Mouse (Mus musculus) gastrocnemius, postnatal 25 days (tissue): ENCODE measurements at regions not wholly inside any gene's neighbourhood (a gene's known extent, or its start where the extent isn't known, plus 50 kb on each side); places are given as distances from the start of the nearest gene placed in this dataset.
"Not testable (repeated sequence)": the region's sequence is repeated elsewhere in the genome, so short reads cannot be mapped to it uniquely, and the experiment has no call there.

ENCODE experiments used
- DNase-seq: peaks from one replicate; pipeline ENCODE4 v3.0.0; 2022

DNA sequence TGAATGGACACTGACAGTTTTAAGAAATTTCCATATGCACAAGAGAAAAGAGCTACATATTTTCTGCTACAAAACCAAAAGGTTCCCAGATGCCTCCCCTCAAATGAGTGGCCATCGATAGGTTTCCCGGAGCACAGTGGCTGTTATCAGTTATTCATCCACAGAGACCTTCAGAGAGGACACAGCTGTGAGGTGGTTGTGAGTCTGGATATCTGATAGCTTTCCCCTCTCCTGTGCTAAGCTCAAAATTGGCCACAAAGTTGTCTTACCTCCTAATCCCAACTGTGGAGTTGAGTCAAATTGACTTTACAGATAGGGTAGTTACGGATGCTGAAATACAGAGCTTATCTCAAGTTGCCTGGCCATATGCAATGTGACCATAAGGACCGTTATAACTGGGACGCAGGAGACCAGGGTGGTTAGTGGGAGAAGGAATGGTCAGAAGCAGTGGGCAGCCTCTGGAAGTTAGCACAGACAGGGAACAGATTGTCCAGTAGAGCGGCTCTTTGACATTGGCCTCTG, 93.3 kb upstream of the Zfp706 start:
- no peak for DNase-seq

DNA sequence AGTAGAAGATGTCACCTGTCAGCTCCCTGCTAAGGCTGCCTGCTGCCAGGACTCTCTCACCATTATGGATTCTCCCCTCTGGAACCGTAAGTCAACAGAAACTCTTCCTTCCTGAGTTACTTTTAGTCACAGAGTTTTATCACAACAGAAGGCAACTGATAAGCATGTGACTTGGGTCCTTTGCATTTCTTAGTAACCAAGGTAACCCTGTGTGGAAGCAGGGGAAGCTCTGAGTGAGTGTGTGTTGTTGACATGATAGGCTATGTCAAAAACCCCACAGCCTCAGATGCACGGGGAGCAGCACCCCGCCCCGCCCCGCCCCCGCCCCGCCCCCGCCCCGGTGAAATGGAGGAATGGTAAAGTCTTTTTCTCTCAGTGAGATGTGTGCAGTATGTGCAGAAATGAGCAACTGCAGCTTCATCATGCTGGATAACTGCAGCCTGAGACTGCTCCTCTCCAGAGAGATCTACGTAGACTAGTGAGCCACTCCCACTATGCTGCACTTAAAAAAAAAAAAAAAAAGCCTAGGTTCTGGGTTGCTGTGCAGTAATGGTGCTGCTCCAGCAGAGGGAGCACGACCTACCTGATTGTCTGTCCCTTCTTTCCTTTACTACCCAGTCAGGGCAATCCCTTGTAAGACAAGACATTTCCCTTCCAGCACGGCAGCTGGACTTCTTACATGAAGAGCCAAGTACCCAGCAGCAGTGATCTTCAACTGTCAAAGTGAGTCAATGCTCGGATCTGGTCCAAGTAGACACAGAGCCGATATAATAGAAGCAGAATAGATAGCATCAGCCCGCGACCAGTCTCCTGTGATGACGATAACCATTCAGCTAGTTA, 92.6 kb upstream of the Zfp706 start:
- DNase-seq = no peak

DNA sequence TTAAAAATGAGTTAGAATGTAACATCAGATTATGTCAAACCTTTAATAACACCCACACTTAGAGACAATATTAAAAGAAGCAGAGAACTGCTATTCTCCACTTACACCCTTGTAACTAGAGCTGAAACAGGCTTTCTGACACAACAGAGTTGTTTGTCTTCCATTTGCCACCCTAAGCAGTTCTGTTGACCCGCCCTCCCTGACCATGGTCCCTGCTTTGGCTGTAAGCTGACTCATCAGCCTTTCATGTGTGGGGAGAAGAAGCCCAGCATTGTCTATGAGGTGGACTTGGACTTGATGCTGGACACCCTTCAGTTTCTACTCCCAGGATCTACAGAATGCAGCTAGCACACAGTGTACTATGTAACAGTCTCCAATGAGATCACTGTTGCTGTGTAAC, 91.6 kb upstream of the Zfp706 start:
- DNase-seq = no peak

DNA sequence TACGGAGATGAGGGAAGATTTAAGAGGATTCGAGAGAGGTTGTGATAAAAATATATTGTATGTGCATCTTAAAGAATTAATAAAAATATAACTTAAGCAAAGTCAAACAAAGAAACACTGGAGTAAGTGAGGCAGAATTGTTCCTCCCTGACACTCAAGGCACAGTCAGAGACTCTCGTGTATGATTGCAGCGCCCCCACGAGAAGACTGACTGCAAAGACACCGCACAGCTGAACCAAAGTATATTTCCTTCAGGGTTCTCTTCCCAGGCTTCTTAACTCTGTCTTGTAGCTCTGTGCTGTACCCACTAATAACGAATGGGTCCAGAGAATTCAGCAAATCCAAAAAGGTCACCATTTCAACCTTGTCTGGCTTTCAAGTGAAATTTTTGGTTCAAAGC, 89.9 kb upstream of the Zfp706 start:
- DNase-seq = no peak

DNA sequence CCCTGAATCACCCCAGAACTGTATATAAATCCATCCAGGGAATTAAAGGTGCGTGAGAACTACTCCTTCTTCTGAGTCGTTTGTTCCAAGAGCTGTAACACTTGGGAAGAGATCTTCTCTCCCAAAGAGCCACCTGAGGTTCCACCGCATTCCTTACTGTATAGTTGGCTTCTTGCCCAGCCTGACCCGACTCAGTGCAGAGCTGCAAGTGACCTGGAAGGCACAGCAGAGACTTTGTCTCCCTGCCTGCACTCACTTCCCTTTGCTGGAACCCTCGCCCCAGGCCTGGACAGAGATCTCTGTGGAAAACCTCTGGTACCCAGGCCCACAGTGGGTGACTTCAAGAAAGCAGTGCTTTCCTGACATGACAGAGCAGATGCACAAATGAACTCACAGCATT, 83.6 kb upstream of the Zfp706 start:
- not testable (repeated sequence) for DNase-seq

DNA sequence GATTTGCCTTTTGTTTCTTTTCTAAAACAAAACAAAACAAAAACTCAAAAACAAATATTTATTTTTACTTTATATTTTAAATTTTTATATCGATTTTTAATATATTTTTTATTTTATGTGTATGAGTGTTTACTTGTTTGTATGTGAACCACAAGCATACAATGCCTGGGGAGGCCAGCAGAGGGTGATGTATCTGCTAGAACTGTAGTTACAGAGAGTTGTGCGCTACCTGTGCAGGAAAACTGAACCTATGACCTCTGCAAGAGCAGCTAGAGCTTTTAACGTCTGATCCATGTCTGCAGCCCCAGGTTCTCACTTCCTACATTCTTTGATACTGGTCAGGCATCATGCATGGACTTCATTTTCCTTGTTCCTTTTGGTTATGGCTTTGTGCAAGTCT, 76.2 kb upstream of the Zfp706 start:
- DNase-seq = no peak

DNA sequence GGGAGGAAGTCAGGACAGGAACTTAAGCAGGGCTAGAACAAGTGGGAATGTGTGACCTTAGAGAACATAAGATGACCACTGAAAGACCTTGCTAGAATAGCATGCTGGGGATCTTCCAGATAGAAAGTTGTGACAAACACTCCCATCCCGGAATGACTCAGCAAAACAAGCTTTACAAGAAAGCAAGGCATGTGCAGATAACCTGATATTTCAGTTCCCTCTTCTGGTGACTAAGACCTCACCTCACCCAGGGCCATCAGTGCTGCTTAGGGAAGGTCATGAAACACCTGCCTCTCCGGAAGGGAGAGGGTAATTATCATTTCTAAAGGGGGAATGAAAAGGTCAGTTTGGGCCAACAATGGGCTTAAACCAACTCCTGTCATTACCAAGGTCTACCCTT, 74.3 kb upstream of the Zfp706 start:
- DNase-seq = no peak

DNA sequence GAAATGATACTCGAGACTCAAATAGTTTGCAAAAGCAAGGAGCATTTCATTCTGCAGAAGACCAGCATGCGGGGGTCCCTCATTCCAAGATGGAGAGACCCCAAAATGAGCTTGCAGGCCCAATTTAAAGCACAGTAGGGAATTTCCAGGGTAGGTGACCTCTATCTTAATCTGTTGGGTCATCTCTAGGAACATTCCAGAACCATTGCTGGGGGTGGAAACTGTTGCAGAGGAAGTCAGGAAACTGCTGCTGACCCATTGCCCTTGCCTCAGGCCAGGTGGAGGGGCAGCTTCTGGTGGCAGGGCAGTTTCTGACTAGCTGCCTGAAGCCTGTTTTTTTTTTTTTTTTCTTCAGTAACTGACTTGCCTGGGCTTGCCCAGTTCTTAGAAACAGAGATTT, 73.4 kb upstream of the Zfp706 start:
- DNase-seq = no peak

DNA sequence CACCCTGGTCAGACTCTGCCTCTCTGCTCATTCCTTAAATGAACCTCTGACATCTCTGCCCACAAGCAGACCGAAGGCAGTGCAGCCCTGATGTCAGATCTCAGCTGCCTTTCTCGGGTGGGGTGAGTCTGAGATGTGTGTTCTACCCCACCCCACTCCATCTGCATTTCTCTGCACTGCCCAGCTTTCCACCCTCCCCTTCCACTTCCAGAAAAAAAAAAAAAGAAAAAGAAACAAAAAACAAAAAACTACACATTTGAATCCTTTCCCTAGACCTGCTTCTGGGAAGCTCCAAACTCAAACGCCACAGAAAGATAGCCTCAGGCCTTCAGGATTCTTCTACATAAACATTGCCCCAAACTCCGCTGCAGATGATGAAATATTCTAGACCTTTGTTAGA, 72.8 kb upstream of the Zfp706 start:
- no peak for DNase-seq

DNA sequence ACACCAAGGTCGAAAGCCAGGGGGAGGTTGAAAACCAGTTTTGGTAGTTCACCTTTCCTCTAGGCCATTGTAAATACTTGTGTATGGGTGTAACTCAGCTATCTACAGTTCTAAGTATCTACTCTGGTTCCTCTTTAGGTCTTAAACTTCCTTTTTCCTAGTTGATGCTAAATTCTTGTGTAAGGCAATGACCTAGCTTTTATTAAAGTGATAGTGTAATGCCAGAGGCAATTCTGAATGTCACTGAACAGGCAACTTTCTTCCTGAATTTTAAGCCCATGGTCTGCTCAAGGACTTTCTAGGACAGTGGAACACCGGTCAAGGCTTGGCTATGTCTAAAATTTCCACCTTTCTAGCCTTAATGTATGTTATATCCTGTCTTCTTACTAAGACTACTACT, 66.6 kb upstream of the Zfp706 start:
- not testable (repeated sequence) for DNase-seq

DNA sequence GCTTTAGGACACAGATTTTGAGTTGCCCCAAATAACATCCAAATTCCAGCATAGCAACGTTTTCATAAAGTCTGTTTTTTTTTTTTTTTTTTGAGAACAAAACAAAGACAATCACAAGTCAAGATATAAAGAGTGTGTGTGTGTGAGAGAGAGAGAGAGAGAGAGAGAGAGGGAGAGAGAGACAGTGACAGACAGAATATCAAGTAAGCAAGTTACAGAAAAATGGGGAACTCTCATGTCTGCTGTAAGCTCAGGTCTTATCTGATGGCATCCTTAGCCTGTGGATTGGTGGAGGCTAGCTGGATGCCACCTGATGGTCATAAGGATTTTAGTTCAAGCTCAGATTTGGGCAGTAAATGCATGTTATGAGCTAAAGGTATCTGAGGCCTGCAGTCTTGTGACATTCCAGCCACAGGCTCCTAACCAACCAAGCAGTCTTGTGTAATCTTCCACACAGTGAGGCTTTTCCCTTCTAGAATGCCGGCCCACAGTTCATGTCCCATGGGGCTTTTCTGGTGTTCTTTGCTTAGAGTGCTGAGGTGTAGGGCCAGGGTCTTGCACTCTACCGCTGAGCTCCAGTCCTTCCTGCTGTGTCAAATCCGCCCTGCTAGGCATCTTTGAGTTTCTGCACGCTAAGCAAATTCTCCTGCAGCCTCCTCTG, 64.8 kb upstream of the Zfp706 start:
- DNase-seq = no peak

DNA sequence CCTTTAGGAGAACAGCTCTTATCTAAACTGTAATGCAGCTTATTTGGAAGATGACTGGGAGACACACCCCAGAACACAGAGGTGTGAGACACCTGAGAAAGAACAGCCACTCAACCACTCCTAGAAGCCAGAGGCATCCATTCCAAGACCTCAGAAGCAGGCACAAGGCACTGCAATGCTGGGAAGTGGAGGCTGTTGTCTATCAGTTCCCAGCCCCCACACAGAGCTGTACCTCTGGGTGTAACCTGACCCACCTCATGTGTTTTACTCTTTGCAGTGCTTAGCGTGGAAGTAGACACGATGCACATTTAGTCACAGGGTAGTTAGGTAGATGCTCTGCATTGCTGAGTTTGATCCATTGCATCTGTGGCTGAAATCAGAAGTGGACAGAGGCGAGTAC, 62.6 kb upstream of the Zfp706 start:
- DNase-seq = no peak

DNA sequence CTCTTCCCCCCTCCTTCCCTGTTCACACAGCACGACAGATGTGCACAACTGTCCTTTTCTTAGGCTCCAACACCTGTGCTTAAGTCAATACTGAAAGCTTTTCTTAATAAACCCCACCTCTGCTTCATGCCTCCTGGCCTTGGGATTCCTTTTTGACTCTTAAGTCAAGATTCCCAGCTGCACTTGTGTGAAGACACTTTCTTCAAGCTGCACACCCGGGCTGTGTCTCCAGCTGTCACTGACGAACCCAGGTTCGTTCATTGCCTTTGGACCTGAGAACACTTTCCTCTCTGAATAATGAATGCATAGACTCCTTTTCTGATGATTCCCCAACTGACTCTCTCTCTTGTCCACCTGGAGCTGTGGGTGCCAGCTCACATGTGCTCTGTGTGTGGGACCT, 59.8 kb upstream of the Zfp706 start:
- DNase-seq = no peak

DNA sequence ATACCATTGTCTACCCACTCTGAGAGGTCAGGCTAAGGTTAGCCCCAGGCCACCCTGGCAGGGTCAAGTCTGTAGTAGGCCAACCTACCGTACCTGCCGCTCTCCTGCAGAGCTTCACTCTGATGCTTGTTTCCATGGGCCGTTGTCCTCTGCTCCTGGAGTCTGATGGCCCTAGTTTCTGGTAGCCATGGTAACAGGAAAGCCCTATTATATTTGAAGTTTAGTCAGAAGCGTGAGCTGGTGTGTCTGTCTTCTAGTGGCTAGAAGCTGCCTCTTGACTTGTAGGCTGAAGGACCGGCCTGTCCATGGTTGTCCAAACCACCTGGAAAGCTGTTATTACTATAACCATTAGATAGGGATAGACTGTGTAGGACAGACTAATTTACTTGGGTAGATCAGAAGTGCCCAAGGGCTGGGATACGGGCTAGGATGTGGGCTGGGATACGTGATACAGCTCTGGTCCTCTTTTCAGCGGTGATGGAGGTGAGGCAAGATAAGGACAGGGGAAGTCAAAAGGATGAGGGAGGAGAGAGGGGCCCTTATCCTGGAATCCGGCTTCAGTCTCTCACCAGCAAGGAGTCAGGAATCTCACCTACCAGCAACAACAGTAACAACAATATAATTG, 58.5 kb upstream of the Zfp706 start:
- no peak for DNase-seq

DNA sequence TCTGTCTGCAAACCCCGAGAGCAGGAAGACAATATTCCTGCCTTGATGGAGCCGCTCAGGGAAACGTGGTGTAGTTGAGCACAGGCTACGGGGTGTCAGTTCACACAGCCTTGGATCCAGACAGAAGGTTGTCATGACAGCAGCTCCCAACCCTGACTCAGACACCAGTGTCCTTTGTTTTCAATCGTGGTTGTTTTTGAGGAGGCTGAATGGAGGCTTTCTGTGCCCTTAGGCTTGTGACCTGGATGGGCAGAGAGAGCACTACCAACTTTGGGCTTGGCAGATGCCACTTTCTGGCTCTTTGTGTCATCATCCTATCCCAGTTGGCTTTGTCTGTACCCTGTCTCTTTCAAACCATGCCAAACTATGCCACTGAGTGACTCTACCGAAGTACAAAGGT, 57.8 kb upstream of the Zfp706 start:
- DNase-seq = no peak

DNA sequence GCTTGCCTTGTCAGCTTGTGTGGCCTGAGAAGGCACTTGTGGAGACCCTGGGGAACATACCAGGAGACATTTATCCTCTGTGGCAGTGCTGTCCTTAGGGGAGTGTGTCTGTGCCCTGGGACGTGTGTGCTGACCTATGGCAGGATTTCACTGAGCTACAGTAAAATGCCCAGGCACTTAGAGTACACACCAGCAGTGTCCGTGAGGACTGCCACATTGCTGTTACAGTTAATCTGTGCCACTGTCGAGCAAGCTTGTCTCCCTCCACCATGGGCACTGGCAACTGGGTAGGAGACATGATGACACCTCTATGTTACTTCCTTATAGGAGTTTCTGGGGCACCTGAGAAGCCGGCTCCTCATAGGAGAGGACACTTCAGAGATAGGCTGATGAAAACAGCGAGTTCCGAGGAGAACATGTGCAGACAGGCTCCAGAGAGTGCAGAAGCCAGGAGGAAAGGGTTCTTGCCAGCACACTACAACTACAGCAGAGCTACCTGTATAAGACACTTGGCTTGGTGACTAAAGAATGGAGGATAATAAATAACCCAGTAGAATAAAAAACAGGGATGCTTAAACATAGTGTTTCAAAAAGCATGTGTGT, 56.3 kb upstream of the Zfp706 start:
- DNase-seq = no peak

DNA sequence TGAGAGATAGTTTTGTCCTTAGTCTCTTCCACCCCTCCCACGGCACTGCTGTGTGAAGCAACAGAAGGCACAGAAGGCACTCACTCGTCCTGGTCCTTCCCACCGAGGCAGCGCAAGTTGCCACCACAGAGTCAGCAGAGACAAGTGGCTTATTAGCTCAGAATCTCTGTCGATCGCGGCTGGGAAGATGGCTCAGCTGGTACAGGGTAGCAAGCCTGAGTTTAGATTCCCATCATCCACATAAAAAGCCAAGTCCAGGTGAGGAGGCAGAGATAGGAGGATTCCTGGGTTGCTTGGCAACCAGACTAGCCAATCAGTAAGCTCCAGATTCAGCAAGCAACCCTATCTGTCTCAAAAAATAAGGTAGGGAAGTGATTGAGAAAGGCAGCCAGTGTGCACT, 55.0 kb upstream of the Zfp706 start:
- no peak for DNase-seq

DNA sequence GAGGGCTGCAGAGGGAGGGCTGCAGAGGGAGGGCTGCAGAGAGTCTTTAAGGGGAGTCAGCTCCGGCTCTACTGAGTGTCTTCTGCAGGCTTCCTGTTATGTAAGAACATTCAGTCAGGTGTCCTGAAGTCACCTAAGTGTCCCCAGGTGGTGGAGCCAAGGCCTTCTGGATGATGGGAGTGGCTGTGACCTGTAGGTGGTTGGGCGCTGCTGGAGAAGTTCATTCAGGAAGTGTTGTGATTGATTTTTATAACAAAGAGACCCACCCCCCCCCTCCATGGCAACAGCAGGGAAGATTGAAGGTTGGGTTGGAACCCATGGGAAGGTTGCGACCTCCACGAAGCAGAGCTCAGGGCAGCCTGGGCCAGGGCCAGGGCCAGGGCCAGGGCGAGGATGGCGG, 53.9 kb upstream of the Zfp706 start:
- DNase-seq = no peak

DNA sequence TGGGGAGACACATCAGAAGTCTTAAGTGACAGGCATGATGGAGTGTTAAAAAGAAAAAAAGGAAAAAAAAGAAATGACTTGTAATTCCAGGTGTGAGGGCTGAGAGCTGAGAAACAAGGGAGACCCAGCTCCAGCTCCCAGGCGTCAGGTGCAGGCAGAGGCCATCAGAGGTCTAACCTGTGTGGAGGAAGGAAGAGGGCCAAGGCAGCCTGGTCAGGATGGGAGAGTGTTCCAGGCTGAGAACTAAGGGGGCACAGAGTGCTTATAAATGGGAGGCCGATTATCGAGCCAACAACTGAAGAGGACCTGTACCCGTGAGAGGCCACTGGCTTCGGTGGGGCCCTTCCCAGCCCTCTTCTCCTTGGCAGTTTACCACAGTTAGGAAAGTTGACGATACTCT, 53.3 kb upstream of the Zfp706 start:
- no peak for DNase-seq
